Mouse (Mus musculus): ENCODE data around the gene Synj2. TPM values are rescaled to one million over a fixed set of nuclear protein-coding genes. Genes with fewer than 3 reads are reported as not detected.

Gene Synj2
- total and polyA plus RNA-seq, 3 experiments = 1.2 to 2.5 TPM; not detected in 1

GRCm38 (mm10) chr17:5993581-5994260 lies 52.6 kb downstream of the Synj2 start:
- Histone ChIP-seq H3K27ac (ENCODE audit: control insufficient read depth, low read depth, low read length) (no peak overlapping the region; the same call in 1 of the 2 replicates), H3K27me3 (ENCODE audit: control insufficient read depth in 1 of 2, insufficient read depth in 2 of 2, low read length in 2 of 2) (no peaks in the 10 kb centered on the region), H3K79me2 (ENCODE audit: control insufficient read depth, insufficient read depth, low read length, poor library complexity) (no peaks in the 10 kb centered on the region), H3K9me3 (replicated peaks; ENCODE audit: insufficient read depth, low read length) (no peaks in the 10 kb centered on the region), H3K4me3 (ENCODE audit: control insufficient read depth in 1 of 2, insufficient read depth in 1 of 2, low read depth in 2 of 2, low read length in 2 of 2) (no peak overlapping the region), H3K4me1 (ENCODE audit: control insufficient read depth in 1 of 2, insufficient read depth in 2 of 2, low read length in 2 of 2) (peaks cover 5 to 7% of the 10 kb centered on the region in 2 experiments; a peak in 2 of 4 replicates), H3K36me3 (ENCODE audit: control insufficient read depth in 1 of 2, insufficient read depth in 2 of 2, low read length in 2 of 2) (no peaks in the 10 kb centered on the region), H3K9ac (ENCODE audit: control insufficient read depth, low read depth, low read length, poor library complexity, severe bottlenecking) (no peak overlapping the region)
- DNase-seq (ENCODE audit: low read depth, low spot score) = no peak
- TF ChIP-seq EP300 (IDR thresholded peaks at IDR 0.05; ENCODE audit: low read depth in 1 of 2, low read length in 2 of 2) (no peak), RAD21 (IDR thresholded peaks at IDR 0.05; ENCODE audit: low read depth, low read length) (peak; percentile 12; the same call in 1 of the 2 replicates)

- Histone ChIP-seq H3K27me3 (ENCODE audit: control insufficient read depth in 1 of 2, insufficient read depth in 2 of 2, low read length in 2 of 2) (no peaks in the 10 kb centered on the region), H3K9me3 (replicated peaks; ENCODE audit: insufficient read depth, low read length) (no peaks in the 10 kb centered on the region), H3K36me3 (ENCODE audit: control insufficient read depth in 1 of 2, insufficient read depth in 2 of 2, low read length in 2 of 2) (no peaks in the 10 kb centered on the region), H3K79me2 (ENCODE audit: control insufficient read depth, insufficient read depth, low read length, poor library complexity) (no peaks in the 10 kb centered on the region), H3K4me3 (ENCODE audit: control insufficient read depth in 1 of 2, insufficient read depth in 1 of 2, low read depth in 2 of 2, low read length in 2 of 2) (no peak overlapping the region), H3K4me1 (ENCODE audit: control insufficient read depth in 1 of 2, insufficient read depth in 2 of 2, low read length in 2 of 2) (peaks cover 5 to 7% of the 10 kb centered on the region in 2 experiments; a peak in 2 of 4 replicates), H3K27ac (ENCODE audit: control insufficient read depth, low read depth, low read length) (no peak overlapping the region), H3K9ac (ENCODE audit: control insufficient read depth, low read depth, low read length, poor library complexity, severe bottlenecking) (no peak overlapping the region)
- TF ChIP-seq ZMIZ1 (IDR thresholded peaks at IDR 0.05; ENCODE audit: low read depth, low read length) (no peak), ZNF384 (IDR thresholded peaks at IDR 0.05; ENCODE audit: low read depth, low read length) (no peak), TCF12 (IDR thresholded peaks at IDR 0.05; ENCODE audit: low read depth, low read length) (no peak), EP300 (IDR thresholded peaks at IDR 0.05; ENCODE audit: low read depth in 1 of 2, low read length in 2 of 2) (no peak), CTCF (IDR thresholded peaks at IDR 0.05 in 2 of 3, conservative IDR thresholded peaks at IDR 0.05 in 1 of 3; ENCODE audit: control insufficient read depth in 1 of 3, insufficient read depth in 1 of 3, low read depth in 2 of 3, low read length in 3 of 3, poor library complexity in 1 of 3, severe bottlenecking in 1 of 3) (no peak), HCFC1 (IDR thresholded peaks at IDR 0.05; ENCODE audit: low read depth, low read length) (no peak), MAX (IDR thresholded peaks at IDR 0.05; ENCODE audit: low read length) (no peak), MYB (IDR thresholded peaks at IDR 0.05; ENCODE audit: low read depth, low read length) (no peak), SMC3 (IDR thresholded peaks at IDR 0.05; ENCODE audit: low read depth, low read length) (no peak), POLR2A (IDR thresholded peaks at IDR 0.05; ENCODE audit: control insufficient read depth in 1 of 2, insufficient read depth in 1 of 2, low read depth in 1 of 2, low read length in 2 of 2, poor library complexity in 1 of 2) (no peak), MYC (IDR thresholded peaks at IDR 0.05; ENCODE audit: low read depth, low read length) (no peak)
- peak; percentile 42 for DNase-seq (ENCODE audit: low read depth, low spot score)
Observed at GRCm38 (mm10) chr17:5994606-5995005, 53.5 kb downstream of the Synj2 start.

- peaks cover 5 to 15% of the 10 kb centered on the region in 2 experiments; a peak in 3 of 4 replicates for H3K4me1 ChIP-seq (ENCODE audit: control insufficient read depth in 1 of 2, insufficient read depth in 2 of 2, low read length in 2 of 2)
Observed at GRCm38 (mm10) chr17:5996589-5996988, 55.5 kb downstream of the Synj2 start.

More at GRCm38 (mm10) chr17:5996589-5996988, 55.5 kb downstream of the Synj2 start:
- no peaks in the 10 kb centered on the region for H3K79me2 ChIP-seq (ENCODE audit: control insufficient read depth, insufficient read depth, low read length, poor library complexity)
- no peak overlapping the region for H3K9ac ChIP-seq (ENCODE audit: control insufficient read depth, low read depth, low read length, poor library complexity, severe bottlenecking)
- TF ChIP-seq NRF1 (IDR thresholded peaks at IDR 0.05; ENCODE audit: insufficient read depth, low read depth, low read length, poor library complexity, severe bottlenecking) = no peak
- no peak for TF ChIP-seq ZKSCAN1 (IDR thresholded peaks at IDR 0.05; ENCODE audit: low read depth, low read length)
- no peak for TF ChIP-seq CHD1 (IDR thresholded peaks at IDR 0.05; ENCODE audit: low read depth, low read length)
- no peak for TF ChIP-seq UBTF (IDR thresholded peaks at IDR 0.05; ENCODE audit: borderline replicate concordance, insufficient read depth, low read depth, low read length)
- TF ChIP-seq POLR2AphosphoS5 (IDR thresholded peaks at IDR 0.05; ENCODE audit: borderline replicate concordance, low read depth, low read length) = no peak
- TF ChIP-seq NELFE (IDR thresholded peaks at IDR 0.05; ENCODE audit: low read depth, low read length) = no peak
- no peak for TF ChIP-seq MAX (IDR thresholded peaks at IDR 0.05; ENCODE audit: low read length)
- TF ChIP-seq MAZ (IDR thresholded peaks at IDR 0.05; ENCODE audit: low read depth, low read length) = no peak
- no peak for TF ChIP-seq USF2 (IDR thresholded peaks at IDR 0.05; ENCODE audit: borderline replicate concordance in 1 of 2, insufficient read depth in 1 of 2, low read depth in 1 of 2, low read length in 2 of 2)
- no peak for TF ChIP-seq ZMIZ1 (IDR thresholded peaks at IDR 0.05; ENCODE audit: low read depth, low read length)
- no peak for TF ChIP-seq HCFC1 (IDR thresholded peaks at IDR 0.05; ENCODE audit: low read depth, low read length)
- TF ChIP-seq CTCF (IDR thresholded peaks at IDR 0.05 in 2 of 3, conservative IDR thresholded peaks at IDR 0.05 in 1 of 3; ENCODE audit: control insufficient read depth in 1 of 3, insufficient read depth in 1 of 3, low read depth in 2 of 3, low read length in 3 of 3, poor library complexity in 1 of 3, severe bottlenecking in 1 of 3) = no peak
- TF ChIP-seq SMC3 (IDR thresholded peaks at IDR 0.05; ENCODE audit: low read depth, low read length) = no peak
- no peak for TF ChIP-seq ZNF384 (IDR thresholded peaks at IDR 0.05; ENCODE audit: low read depth, low read length)
- TF ChIP-seq GABPA (IDR thresholded peaks at IDR 0.05; ENCODE audit: low read depth, low read length) = no peak
- no peak for TF ChIP-seq ELF1 (IDR thresholded peaks at IDR 0.05; ENCODE audit: low read depth, low read length)
- no peak for TF ChIP-seq JUND (IDR thresholded peaks at IDR 0.05; ENCODE audit: low read depth, low read length)
- no peak overlapping the region for H3K4me3 ChIP-seq (ENCODE audit: control insufficient read depth in 1 of 2, insufficient read depth in 1 of 2, low read depth in 2 of 2, low read length in 2 of 2)
- no peaks in the 10 kb centered on the region for H3K9me3 ChIP-seq (replicated peaks; ENCODE audit: insufficient read depth, low read length)
- H3K27ac ChIP-seq (ENCODE audit: control insufficient read depth, low read depth, low read length) = no peak overlapping the region
- DNase-seq (ENCODE audit: low read depth, low spot score) = no peak
- H3K36me3 ChIP-seq (ENCODE audit: control insufficient read depth in 1 of 2, insufficient read depth in 2 of 2, low read length in 2 of 2) = peaks cover 0 to 1% of the 10 kb centered on the region in 2 experiments; a peak in 1 of 4 replicates
- H3K27me3 ChIP-seq (ENCODE audit: control insufficient read depth in 1 of 2, insufficient read depth in 2 of 2, low read length in 2 of 2) = no peaks in the 10 kb centered on the region
